Mouse (Mus musculus) spleen, adult 12 weeks (tissue): ENCODE measurements around the gene Ccr6.
"Not testable (repeated sequence)": the region's sequence is repeated elsewhere in the genome, so short reads cannot be mapped to it uniquely, and the experiment has no call there.

ENCODE experiments used
- DNase-seq: peaks from one replicate; pipeline ENCODE4 v3.0.0; 2022; ENCODE audit warnings: low spot score

Ccr6 gene

GRCm38 (mm10) chr17:8233618-8234214 is 2.1 kb upstream of the Ccr6 start:
- no peak for DNase-seq

- DNase-seq = no peak
Observed at GRCm38 (mm10) chr17:8234537-8234936, 1.3 kb upstream of the Ccr6 start.

- DNase-seq = no peak
Observed at GRCm38 (mm10) chr17:8238012-8238710, 2.3 kb downstream of the Ccr6 start.

- no peak for DNase-seq
Observed at GRCm38 (mm10) chr17:8239561-8239960, 3.7 kb downstream of the Ccr6 start.

- DNase-seq = no peak
Observed at GRCm38 (mm10) chr17:8240517-8240916, 4.7 kb downstream of the Ccr6 start.

GRCm38 (mm10) chr17:8241645-8242044 is 5.8 kb downstream of the Ccr6 start:
- no peak for DNase-seq

GRCm38 (mm10) chr17:8242186-8242585 is 6.3 kb downstream of the Ccr6 start:
- DNase-seq = no peak

GRCm38 (mm10) chr17:8244124-8244523 is 8.3 kb downstream of the Ccr6 start:
- DNase-seq = no peak

GRCm38 (mm10) chr17:8246102-8246754 is 10.4 kb downstream of the Ccr6 start:
- no peak for DNase-seq

GRCm38 (mm10) chr17:8251704-8252103 is 15.9 kb downstream of the Ccr6 start:
- no peak for DNase-seq

- DNase-seq = no peak
Observed at GRCm38 (mm10) chr17:8254268-8254667, 18.4 kb downstream of the Ccr6 start.

GRCm38 (mm10) chr17:8254914-8255313 is 19.1 kb downstream of the Ccr6 start:
- no peak for DNase-seq

- no peak for DNase-seq
Observed at GRCm38 (mm10) chr17:8255583-8255982, 19.7 kb downstream of the Ccr6 start.

- no peak for DNase-seq
Observed at GRCm38 (mm10) chr17:8256982-8257381, 21.1 kb downstream of the Ccr6 start.

- DNase-seq = not testable (repeated sequence)
Observed at GRCm38 (mm10) chr17:8264638-8265037, 28.8 kb downstream of the Ccr6 start.

- DNase-seq = no peak
Observed at GRCm38 (mm10) chr17:8272054-8272749, 36.4 kb downstream of the Ccr6 start.

GRCm38 (mm10) chr17:8272951-8273350 is 37.1 kb downstream of the Ccr6 start:
- DNase-seq = no peak

- no peak for DNase-seq
Observed at GRCm38 (mm10) chr17:8276071-8276470, 40.2 kb downstream of the Ccr6 start.

- DNase-seq = no peak
Observed at GRCm38 (mm10) chr17:8276680-8277079, 40.8 kb downstream of the Ccr6 start.

- no peak for DNase-seq
Observed at GRCm38 (mm10) chr17:8277266-8277665, 41.4 kb downstream of the Ccr6 start.

- no peak for DNase-seq
Observed at GRCm38 (mm10) chr17:8278356-8278755, 42.5 kb downstream of the Ccr6 start.

GRCm38 (mm10) chr17:8282821-8283525 is 47.1 kb downstream of the Ccr6 start, which contains the start of gene Mpc1:
Gene Mpc1 (plus strand): TSS chr17:8282904.
- DNase-seq = peak; percentile 33
